Mouse (Mus musculus): ENCODE results near the gene Prdm2. TPM values are rescaled to one million over a fixed set of nuclear protein-coding genes. Genes with fewer than 3 reads are reported as not detected.

Prdm2 gene
- 33.2 TPM for polyA plus RNA-seq (2017; shearing (Covaris generic))

DNA sequence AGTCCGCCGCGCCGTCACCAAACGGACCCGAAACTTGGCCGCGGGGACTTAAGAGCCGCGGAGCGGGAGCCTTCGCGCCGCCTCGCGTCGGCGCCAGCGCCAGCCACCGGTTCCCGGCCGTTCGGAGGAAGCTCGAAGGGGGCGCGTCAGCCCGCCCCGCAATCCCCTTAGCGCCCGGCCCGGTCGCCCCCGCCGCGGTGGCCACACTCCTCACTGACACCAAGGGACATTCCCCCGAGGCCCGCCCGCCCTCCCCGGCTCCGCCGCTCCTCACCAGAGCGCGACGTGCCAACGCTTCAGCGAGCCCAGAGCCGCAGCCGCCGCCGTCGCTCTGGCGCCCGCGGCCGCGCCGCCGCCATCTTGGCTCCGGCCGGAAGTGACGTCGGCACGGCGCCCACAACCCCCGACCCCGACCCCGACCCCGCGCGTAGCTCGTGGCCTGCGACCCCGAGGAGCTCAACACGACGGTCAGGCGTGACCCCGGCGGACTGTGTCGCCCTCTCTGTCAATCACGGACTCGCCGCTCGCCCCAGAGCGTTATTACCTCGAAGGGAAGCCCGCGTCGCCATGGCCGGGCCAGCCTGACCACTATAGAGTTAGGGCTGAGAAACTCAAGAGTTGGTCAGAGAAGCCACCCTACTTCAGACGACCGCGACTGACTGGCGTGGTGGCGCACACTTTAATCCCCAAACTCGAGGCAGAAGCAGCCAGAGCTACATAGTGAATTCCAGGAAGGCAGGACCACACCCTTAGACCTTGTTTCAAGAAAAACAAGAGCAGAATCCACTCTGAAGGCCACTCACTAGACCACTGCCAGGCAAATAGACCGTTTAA is at the start of gene Prdm2:
Prdm2 (minus strand) TSS at position 655 of the 834 bp plus-strand sequence.

Other genes with a start within 250 kb of the Prdm2 start
- not detected for gene Pdpn, start 86.6 kb upstream of the Prdm2 start, polyA plus RNA-seq (2017; shearing (Covaris generic))
- gene Lrrc38, start 136.8 kb upstream of the Prdm2 start, polyA plus RNA-seq (2017; shearing (Covaris generic)): not detected
- gene Pramel1, start 181.4 kb upstream of the Prdm2 start, polyA plus RNA-seq (2017; shearing (Covaris generic)): not detected
- gene Pramef8, start 199.4 kb upstream of the Prdm2 start, polyA plus RNA-seq (2017; shearing (Covaris generic)): 47.5 TPM
- not detected for gene Oog4, start 237.3 kb upstream of the Prdm2 start, polyA plus RNA-seq (2017; shearing (Covaris generic))